Mouse (Mus musculus): ENCODE data around the gene Cd33.

DNA sequence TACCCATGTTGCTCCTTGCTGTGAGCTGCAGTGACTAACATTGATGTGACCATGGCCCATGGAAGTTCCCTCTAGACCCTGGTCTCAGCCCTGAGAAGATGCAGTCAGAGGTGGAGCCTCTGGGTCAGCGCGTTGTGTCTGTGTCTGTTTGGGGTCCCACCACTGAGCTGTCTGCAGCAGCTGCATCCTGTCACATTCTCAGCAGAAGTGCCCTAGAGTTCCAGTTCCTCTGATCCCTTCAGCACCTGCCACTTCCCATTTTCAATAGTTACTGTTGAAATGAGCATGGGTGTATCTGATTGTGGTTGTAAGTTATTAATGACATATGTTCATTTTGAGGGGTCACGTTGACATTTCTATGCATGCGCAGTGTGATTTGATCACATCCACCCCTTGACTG is 8.9 kb upstream of the Cd33 start:
- TF ChIP-seq EP300 (IDR thresholded peaks at IDR 0.05; ENCODE audit: low read depth) (no peak), CTCF (IDR thresholded peaks at IDR 0.05; ENCODE audit: low read depth) (no peak)

Data from liver, postnatal 0 days (tissue).